Mouse (Mus musculus) frontal cortex, adult 2 months (tissue): ENCODE results near the gene Fis1. TPM values are rescaled to one million over a fixed set of nuclear protein-coding genes. Genes with fewer than 3 reads are reported as not detected.
A peak's percentile ranks its signal among the peaks of the same experiment; 100 is the strongest.
"Not testable (repeated sequence)": the region's sequence is repeated elsewhere in the genome, so short reads cannot be mapped to it uniquely, and the experiment has no call there.

ENCODE experiments used
- DNase-seq, 2 experiments: peaks; one replicate each; pipeline ENCODE4 v3.0.0; 2022; ENCODE audit warnings: low spot score in 1 of 2; ENCODE audit errors: extremely low spot score in 1 of 2
- polyA plus RNA-seq: library from polyadenylated mRNA; depleted of rRNA; stranded (reverse); fragments of >200 nt; gene quantifications from 2 replicates; pipeline ENCODE4 v1.2.3, GENCODE M21; 2012

Gene Fis1
- polyA plus RNA-seq, 1 experiment, result 394 TPM

DNA sequence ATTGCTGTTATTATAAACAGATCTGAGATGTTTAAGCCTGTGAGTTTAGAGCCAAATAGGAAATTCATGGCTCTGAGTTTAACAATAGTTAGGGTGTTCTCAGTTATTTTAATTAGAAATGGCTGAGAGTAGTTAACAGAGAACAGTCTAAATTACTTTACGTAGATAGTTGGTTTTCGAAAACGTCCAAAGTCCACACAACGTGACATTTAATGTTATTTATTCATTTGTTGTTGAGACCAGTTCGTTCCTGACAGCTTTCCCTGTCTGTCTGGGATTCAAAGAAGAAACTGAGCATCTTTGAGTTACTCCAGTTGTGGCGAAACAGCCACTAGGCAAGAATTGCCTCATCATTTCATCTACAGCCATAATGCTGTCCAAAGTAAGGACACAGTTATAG lies 13.0 kb upstream of the Fis1 start:
- DNase-seq, result not testable (repeated sequence)

DNA sequence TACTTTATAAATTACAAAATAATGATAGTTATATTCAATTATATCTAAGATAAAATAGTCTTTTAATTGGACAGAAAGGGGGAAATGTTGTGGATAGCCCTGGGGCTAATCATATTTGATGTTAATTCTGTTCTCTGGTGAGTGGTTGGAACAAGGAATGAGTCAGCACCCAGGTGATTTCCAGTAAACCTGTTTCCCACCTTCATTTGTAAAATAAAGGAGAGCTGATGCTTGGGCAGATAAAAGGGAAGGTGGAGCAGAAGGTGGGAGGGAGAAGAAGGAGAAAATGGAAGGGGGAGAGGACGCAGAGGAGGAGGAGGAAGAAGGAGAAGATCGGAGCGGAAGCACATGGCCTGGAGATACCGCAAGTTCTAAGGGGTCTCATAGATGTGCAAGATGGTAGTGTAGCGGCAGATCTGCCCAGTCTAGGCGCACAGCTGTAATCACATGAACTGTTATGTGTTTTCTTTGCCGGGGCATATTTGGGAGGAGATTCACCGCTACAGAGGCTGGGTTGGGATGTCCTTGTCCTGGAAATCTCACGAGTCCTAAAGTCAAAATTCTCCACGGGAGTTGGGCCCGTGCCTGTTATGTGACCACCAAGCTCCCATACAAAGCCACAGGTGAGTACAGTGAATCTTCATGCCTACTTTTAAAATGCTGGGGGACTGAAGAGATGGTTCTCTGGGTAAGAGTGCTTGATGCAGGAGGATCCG lies 12.1 kb upstream of the Fis1 start:
- DNase-seq, result no peak

DNA sequence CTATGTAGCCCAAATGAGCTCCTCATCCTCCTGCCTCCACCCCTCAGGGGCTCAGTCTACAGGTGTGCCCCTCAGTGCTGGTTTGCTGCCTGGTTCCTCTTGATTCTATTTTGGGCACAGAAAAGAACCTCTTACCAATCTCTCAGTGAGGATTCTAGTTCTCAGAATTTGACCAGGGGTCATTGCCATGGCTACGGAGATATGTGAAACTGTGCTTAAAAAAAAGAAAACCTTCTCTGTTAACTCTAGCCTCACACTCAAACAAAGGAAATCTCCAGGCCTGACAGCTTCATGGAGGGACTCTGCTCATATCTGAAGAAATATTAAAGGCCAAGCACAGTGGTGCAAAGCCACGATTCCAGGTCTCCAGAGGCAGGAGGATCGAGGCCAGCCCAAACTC lies 10.3 kb upstream of the Fis1 start:
- no peak for DNase-seq

DNA sequence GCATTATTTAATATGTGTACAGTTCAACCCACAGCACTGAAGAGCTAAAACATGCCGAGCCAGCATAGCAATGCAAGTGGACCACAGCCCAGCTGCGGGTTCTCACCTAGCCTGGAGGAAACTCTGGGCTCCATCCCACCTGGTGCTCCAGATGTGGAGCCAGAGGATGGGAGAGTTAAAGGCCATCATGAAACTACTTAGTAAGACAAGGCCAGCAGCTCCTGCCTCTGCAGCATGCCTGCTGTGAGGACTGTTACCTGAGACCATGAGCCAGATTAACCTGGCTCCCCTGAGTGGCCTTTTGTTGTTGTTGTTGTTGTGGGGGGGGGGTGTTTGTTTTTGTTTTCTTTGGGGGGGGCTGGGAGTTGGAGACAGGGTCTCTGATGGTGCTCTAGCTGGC lies 9.7 kb upstream of the Fis1 start:
- no peak for DNase-seq

DNA sequence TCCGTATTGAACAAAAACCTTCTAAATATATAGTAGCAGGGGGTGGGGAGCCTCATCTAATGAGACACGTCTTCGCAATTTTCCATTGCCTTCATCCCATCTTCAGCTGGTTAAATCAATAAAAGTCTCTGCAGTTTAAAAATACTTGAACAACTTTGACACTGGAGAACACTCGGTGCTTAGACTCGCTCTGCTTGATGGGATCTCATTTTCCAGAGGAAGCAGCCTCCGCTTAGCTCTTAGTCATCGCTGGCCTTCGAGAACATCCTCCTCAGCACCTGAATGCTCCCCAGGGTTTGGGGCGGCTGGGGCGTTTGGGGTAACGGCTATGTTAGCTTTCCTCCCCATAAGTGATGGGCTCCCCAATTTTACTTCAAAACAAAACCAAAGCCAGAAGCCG lies 8.0 kb upstream of the Fis1 start:
- DNase-seq, result peak in 1 of 2 experiments; percentile 31

DNA sequence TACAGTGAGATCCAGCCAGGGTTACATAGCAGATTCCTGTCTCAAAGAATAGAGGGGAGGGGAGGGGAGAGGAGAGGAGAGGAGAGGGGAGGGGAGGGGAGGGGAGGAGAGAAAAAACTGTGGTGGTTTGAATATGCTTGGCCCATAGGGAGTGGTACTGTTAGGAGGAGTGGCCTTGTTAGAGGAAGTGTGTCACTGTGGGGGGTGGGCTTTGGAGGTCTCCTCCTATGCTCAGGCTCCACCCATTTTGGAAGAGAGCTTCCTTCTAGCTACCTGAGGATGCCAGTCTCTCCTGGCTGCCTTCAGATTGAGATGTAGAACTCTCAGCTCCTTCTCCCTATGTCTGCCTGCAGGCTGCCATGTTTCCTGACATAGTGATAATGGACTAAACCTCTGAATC lies 5.2 kb upstream of the Fis1 start:
- DNase-seq, result no peak

DNA sequence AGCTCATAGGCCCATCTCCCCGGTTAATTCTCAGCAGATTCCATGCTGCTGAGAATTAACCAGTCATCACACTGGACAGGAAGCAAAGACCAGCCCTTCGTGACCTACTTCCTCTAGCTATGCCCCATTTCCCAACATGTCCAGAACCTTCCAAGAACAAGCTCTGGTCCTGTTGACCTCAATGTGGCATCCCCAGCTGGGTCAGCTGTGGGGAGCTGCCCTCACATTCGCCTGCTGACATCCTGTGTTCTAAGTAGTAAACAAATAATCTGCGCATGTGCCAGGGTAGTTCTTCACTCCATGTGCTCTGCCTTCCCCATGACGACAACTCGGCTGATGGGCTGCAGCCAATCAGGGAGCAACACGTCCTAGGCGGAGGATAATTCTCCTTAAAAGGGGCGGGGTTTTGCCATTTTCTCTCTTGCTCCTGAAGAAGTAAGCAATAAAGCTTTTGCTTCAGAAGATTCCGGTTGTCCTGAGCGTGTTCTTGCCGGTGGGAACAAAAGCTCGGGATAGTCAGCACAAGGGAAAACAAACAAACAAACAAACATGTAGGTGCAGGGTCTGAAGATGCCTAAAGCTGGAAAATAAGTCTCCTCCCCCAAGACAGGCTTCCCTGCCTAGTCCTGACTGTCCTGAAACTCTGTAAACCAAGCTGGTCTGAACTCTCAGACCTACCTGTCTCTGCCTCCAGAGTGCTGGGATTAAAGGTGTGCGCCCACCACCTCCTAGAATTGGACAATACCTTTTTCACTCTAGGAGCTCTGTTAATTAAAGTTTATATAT lies 3.3 kb upstream of the Fis1 start:
- DNase-seq, result not testable (repeated sequence)

DNA sequence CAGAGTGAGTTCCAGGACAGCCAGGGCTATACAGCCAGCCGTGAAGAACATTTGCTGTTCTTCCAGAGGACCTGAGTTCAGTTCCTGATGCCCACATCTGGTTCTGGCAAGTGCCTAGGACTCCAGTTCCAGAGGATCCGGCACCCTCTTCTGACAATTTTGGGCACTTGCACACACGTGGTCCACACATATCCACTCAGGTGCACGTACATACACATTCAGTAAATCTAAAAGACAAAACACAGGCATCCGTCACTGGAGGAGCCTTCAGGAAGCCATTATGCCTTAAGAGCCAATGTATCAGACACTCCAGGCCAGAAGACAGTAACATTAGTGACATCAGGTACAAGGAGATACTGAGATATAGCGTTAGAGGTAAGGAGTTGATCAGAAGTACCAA lies 2.6 kb upstream of the Fis1 start:
- no peak for DNase-seq

DNA sequence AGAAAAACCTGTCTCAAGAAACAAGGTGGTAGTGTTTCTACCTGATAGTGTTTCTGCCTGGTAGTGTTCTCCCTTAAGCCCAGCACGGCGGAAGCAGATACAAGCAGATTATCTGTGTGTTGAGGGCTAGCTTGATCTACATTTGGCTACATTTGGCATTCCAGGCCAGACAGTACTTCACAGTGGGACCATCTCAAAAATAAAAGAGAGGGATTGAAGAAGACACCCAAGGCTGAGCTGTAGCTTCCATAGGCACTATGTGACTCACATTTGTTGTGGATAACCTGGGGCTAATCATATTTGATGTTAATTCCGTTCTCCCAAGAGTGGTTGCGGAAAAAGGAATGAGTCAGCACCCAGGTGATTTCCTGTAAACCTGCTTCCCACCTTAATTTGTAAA lies 922 bp upstream of the Fis1 start:
- DNase-seq, result no peak

DNA sequence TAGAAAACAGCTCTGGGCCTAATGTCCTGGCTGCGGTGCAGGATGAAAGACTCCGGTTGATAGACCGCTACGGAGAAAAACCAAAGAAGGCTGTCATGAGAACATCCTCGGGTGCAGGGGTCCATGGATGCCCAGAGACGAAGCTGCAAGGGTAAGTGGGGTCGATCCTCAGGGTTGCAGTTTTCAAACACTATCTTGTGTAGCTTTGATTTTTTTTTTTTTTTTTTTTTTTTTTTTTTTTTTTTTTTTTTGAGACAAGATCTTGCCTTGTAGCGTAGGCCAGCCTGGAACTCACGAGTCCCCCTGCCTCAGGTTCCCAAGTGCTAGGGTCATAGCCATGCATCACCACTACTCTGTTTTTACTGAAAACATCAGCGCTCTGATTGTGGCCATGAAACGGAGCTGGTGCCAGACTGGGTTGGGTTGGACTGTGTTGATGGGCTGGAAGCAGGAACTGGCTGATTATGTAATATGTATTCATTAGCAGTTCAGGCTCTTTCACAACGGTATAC lies 421 bp downstream of the Fis1 start:
- peak in 1 of 2 experiments; percentile 59 for DNase-seq

DNA sequence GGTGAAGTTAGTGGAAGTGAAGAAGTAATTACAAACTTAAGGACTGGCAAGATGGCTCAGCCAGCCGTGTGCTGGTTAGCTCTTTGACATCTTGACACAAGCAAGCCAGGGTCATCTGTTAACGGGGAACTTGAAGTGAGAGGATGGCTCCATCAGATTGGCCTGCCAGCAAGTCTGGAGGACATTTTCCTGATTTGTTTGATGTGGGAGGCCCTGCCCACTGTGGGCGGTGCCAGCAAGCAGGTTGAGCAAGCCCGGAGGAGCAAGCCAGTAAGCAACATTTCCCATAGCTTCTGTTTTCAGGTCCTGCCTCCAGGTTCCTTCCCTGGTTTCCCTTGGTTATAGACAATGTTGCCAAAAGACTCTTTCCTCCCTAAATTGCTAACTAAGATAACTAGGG lies 2.5 kb downstream of the Fis1 start:
- no peak for DNase-seq

DNA sequence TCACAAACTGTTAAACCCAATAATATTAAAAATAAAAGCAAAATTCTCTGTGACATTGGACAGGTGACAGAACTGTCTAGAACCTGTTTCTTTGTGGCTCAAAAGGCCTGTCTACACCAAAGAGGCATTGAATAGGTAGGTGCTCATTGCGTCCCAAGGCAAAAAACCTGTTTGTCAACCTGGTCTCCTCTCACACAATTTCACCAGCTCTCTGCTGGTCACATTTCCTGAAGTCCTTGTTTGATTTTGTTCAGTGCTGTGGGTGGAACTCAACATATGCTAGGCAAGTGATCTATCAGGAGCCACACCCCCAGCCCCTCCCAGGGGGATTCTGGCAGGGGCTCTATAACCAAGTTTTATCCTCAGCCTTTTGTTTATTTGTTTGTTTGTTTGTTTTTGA lies 4.2 kb downstream of the Fis1 start:
- DNase-seq, result no peak

DNA sequence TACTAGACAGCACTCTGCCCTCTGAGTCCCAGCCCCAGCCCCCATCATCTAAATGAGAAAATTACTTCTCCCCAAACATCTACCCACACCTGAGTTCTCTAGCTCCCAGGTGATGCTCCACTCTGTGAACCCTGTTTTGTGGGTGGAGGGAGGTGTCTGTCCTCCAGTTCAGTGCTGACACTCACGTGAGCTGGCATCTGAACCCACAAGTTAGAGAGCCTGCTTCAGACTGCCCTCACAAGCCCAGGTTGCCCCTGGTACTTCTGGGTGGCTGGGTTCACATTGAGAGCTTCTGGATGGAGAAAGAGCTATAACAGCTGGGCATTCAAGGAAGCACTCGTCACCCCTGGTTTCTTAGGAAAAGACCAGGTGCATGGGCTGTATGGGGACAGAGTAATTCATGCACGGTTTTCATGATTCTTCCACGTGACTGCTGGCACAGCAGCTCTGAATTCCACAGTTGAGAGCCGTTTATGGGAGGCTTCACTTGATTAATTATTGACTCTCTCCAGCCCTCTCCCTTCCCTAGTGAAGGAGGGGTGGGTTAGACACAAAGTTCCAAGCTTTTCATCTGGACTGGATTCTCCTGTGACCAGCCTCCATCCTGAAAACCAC lies 6.0 kb downstream of the Fis1 start:
- no peak for DNase-seq

DNA sequence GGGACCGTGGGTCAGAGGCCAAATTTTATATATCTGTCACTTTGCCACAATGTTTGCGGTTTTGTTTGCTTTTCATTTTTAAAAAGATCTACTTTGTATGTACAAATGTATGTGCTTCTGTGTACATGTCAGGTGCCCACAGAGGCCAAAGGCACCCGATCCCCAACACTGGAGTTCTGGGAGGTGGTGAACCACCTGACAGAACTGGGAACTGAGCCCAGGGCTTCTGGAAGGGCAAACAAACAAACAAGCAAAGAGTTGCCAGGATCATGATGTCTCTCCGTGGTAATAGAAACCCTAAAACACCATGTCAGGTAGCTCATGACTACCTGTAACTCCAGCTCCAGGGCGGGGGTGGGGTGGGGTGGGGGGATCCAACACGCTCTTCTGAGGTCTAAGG lies 7.0 kb downstream of the Fis1 start:
- no peak for DNase-seq

DNA sequence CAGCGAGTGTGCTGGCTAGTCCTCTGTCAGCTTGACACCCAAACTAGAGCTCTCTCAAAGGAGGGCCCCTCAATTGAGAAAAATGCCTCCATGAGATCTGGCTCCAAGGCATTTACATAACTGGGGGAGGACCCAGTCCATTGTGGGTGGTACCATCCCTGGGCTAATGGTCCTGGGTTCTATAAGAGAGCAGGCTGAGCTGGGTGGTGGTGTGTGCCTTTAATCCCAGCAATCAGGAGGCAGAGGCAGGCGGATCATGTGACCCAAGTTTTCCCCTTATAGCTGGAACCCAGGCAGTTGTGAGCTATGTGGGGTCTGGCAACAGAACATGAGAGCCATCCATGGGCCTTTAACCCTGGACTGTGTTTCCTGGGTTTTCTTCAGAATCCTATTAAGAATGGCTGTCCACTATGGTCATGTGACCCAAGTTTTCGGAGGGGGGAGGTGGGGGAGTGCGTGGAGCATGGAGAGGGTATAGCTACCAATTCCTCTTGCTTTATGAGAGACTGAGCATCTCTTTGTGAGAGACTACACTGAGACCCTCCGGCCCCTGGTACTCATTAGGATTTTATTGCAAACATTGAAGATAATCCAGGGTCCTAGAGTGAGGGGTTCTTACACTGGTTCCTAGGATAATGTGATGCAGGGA lies 8.4 kb downstream of the Fis1 start:
- peak in 1 of 2 experiments; percentile 27 for DNase-seq

DNA sequence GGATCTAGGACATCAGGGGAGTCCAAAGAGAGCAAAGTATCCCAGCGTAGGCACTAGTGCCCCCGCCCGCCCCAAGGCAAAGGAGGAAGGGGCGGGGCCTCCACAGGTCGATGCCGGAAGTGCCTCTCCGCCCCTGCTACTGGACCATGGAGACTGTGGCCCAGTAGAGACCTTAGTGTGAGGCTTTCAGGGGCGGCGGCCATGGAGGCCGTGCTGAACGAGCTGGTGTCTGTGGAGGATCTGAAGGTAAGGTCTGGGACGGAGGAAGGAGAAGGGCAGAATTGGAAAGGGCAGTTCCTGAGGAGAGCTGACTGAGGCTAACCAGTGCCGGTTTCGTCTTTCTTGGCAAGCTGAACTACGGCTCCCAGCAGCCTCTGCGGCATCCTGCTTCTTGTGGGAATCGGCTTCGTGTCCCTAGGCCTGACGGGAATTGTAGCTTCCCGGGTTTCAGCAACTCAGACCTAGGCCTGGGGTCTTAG lies 8.9 kb downstream of the Fis1 start:
- DNase-seq, result peak; percentile 86 to 91

DNA sequence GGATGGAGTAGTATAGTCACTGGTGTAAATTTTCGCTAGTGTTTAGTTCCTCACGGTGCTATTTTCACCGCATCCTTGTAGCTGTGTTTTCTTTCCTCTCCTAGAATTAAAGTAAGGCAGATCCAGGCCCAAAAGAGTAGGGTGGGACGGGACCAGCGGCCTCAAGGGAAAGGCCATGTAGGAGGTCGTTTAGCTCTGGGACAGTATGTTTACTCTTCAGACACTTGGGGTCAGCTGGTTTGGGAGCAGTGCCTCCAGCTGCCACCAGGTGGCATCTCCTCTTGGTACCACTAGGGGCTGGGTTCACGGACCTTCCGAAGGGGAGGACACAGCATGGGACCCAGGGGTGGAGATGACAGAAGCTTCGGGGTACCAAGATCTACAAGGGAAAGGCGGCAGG lies 9.4 kb downstream of the Fis1 start:
- peak; percentile 55 to 87 for DNase-seq

DNA sequence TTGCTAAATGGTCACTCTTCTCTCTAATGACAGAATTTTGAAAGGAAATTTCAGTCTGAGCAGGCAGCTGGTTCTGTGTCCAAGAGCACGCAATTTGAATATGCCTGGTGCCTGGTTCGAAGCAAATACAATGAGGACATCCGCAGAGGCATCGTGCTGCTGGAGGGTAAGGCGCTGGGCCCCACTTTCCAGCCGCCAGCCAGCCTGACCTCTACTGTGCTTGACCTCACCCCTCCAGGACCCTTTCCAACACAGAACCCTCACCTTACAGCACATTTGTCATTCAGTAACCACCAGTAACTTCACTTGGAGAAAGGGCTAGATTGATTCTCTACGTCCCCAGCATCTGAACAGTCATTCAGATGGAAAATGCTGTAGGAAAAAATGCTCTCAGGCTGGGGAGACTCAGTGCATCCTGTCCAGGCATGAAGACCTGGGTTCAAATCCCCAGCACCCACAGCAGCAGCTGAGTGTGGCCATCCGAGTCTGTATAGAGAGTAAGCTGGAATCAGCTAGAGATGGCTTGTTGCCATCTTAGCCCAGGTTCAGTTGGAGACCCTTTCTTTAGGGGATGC lies 10.0 kb downstream of the Fis1 start:
- no peak for DNase-seq

DNA sequence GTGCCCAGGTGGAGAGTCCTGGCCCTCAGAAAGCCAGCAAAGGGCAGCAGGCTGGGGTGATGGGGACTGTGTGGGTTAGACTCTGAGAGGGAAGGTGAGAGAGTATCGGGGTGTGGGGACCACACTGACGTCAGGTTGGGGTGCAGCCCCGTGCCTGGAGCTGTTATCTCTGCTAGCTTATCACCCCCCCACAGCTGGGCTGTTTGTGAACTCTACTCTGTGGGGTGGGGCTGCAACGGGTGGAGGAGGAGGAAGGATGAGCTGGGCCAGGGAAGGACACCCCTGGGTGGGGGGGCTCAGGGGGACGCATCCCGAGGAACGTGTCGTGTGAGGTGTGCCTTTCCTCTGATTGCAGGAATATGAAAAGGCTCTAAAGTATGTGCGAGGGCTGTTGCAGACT lies 12.1 kb downstream of the Fis1 start:
- no peak for DNase-seq

DNA sequence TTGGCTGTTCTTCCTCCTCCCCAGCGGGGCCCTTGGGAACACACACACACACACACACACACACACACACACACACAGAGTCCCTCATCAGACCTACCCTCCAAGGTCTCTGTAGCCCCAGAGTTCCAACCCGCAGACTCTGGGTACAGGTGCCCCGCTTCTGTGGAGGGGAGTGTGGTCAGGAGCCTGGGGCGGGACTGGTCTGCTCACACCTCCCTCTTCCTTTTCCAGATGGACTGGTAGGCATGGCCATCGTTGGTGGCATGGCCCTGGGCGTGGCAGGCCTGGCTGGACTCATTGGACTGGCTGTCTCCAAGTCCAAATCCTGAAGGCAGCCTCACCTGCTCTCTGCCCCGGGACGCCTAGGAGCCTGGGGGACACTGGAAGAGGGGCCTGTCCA lies 12.6 kb downstream of the Fis1 start:
- no peak for DNase-seq

DNA sequence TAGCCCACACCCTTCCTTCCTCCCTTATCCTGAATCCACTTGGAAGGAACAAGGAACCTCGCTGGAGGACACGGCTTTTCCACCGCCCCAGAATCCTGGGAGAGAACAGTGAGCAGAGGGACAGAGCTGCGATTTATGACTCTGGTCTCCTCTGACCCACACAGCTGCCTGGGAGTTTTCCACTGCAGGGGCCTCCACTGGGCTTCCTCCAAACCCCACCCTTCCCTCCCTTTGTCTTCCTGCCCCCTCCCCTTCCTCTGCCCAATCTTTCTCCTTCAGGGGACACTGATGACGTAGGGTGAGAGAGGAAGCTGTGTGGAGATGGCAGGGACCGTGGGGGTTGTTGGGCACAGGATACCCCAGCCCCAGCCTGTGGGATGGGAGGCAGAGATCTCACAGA lies 13.3 kb downstream of the Fis1 start, which contains the start of gene Cldn15:
Cldn15 (plus strand) TSS at position 286 of the 400 bp plus-strand sequence.
- no peak for DNase-seq
